Mouse (Mus musculus): ENCODE measurements around the gene Gbx2.

- no peak for TF ChIP-seq POU5F1 (IDR thresholded peaks at IDR 0.05; ENCODE audit: borderline replicate concordance, low read length)
- no peak for TF ChIP-seq CTCF (conservative IDR thresholded peaks at IDR 0.05; ENCODE audit: low read length)
Measured at GRCm38 (mm10) chr1:89931120-89931519, at the start of gene Gbx2.

All from E14TG2a.4 (cell line).